Comparison of ENCODE assay signal across 26 mouse cellular contexts in the genomic region with DNA sequence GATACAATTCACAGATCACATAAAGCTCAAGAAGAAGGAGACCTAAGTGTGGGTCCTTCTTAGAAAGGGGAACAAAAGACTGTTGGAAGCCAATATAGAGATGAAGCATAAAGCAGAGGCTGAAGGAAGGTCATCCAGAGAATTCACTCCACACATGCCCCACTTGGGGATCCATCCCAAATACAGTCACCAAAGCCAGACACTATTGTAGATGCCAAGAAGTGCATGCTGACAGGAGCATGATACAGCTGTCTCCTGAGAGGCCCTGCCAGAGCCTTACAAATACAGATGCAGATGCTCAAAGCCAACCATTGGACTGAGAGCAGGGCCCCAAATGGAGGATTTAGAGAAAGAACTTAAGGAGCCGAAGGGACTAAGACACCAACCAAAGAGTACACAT. TPM values are rescaled to one million over a fixed set of nuclear protein-coding genes. Genes with fewer than 3 reads are reported as not detected.
DNase-seq lines count a peak whose midpoint lies in the region; ATAC-seq and TF ChIP-seq lines count a peak whose summit lies in the region.
"Had no signal": no experiment of that assay in that cellular context is flagged by ENCODE, and none has a peak within 500 bp of the region (broad histone marks: within the 10 kb centered on the region; RNA-seq: fewer than 3 reads in every experiment).

No protein-coding gene starts in this region.

- H3K36me3 ChIP-seq in liver, adult 2 months (ENCODE audit: control insufficient read depth, insufficient read depth, low read length) = peaks cover 78% of the 10 kb centered on the region
- H3K36me3 ChIP-seq in lung, postnatal 0 days (ENCODE audit: insufficient read depth, low read length) = no peaks in the 10 kb centered on the region
- H3K36me3 ChIP-seq in hindbrain, embryonic 12.5 days = no peaks in the 10 kb centered on the region
- H3K36me3 ChIP-seq: embryonic facial prominence, embryonic 13.5 days; forebrain, embryonic 12.5 days; heart, embryonic 10.5 days; hindbrain, embryonic 10.5 days; hindbrain, embryonic 15.5 days had no signal

- no peak overlapping the region for H3K4me3 ChIP-seq in liver, adult 2 months (ENCODE audit: insufficient read depth, low read depth, low read length)
- H3K4me3 ChIP-seq in lung, postnatal 0 days (ENCODE audit: low read depth, low read length) = no peak overlapping the region
- no peak overlapping the region for H3K4me3 ChIP-seq in hindbrain, embryonic 12.5 days
- H3K4me3 ChIP-seq: embryonic facial prominence, embryonic 13.5 days; forebrain, embryonic 12.5 days; heart, embryonic 10.5 days; hindbrain, embryonic 10.5 days; hindbrain, embryonic 15.5 days had no signal

- H3K79me2 ChIP-seq in liver, adult 2 months (ENCODE audit: control insufficient read depth, insufficient read depth, low read length) = no peaks in the 10 kb centered on the region

- 69% methylated on average over 1 of the region's 1 CpGs for WGBS in liver, adult 2 months
- 79% methylated on average over 1 of the region's 1 CpGs for WGBS in lung, postnatal 0 days
- 96% methylated on average over 1 of the region's 1 CpGs for WGBS in hindbrain, embryonic 12.5 days

- no peak for TF ChIP-seq POLR2A in liver, adult 2 months (IDR thresholded peaks at IDR 0.05; ENCODE audit: extremely low read depth, insufficient read depth, low read length)

- peak; percentile 70 for ATAC-seq in lung, postnatal 0 days
- no peak for ATAC-seq in hindbrain, embryonic 12.5 days (ENCODE audit: low FRiP score)
- ATAC-seq: activated CD4-positive, CD25-positive, alpha-beta regulatory T cell, adult 4 months; forebrain, embryonic 16.5 days; Patski had no signal

- no peak overlapping the region for H3K27ac ChIP-seq in liver, adult 2 months (replicated peaks; ENCODE audit: insufficient read depth, low read depth, low read length)
- H3K27ac ChIP-seq in lung, postnatal 0 days (ENCODE audit: low read length) = no peak overlapping the region
- no peak overlapping the region for H3K27ac ChIP-seq in hindbrain, embryonic 12.5 days
- H3K27ac ChIP-seq: embryonic facial prominence, embryonic 13.5 days; forebrain, embryonic 12.5 days; heart, embryonic 10.5 days; hindbrain, embryonic 10.5 days; hindbrain, embryonic 15.5 days had no signal

- intact Hi-C loops in heart, postnatal 25 days (cut with DNase I) = no loop called here
- intact Hi-C loops in left cerebral cortex, postnatal 4 days (cut with DNase I) = no loop called here

- DNase-seq in heart, adult 11 months = peak; percentile 95
- no peak for DNase-seq in heart, postnatal 25 days (ENCODE audit: low spot score)
- peak; percentile 35 for DNase-seq in liver, adult 2 months (ENCODE audit: extremely low read depth, low read depth, low spot score)
- DNase-seq in liver = no peak
- DNase-seq in lung, postnatal 0 days (ENCODE audit: low spot score) = peak; percentile 55
- peak; percentile 59 for DNase-seq in lung, postnatal 36 days
- DNase-seq in left cerebral cortex, postnatal 4 days = no peak
- DNase-seq: adrenal gland, postnatal 25 days; cerebellum, adult 8-10 months; cerebellum, postnatal 25 days; gastrocnemius, postnatal 10 days had no signal

- H3K4me2 ChIP-seq in lung, postnatal 0 days (replicated peaks; ENCODE audit: low read depth, low read length) = no peak overlapping the region
- H3K4me2 ChIP-seq in hindbrain, embryonic 12.5 days (replicated peaks) = no peak overlapping the region
- H3K4me2 ChIP-seq: embryonic facial prominence, embryonic 13.5 days; forebrain, embryonic 12.5 days; hindbrain, embryonic 15.5 days had no signal

- H3K27me3 ChIP-seq in liver, adult 2 months (ENCODE audit: control insufficient read depth, insufficient read depth, low read length) = no peaks in the 10 kb centered on the region
- no peaks in the 10 kb centered on the region for H3K27me3 ChIP-seq in lung, postnatal 0 days (replicated peaks; ENCODE audit: insufficient read depth, low read length)
- H3K27me3 ChIP-seq in hindbrain, embryonic 12.5 days = no peaks in the 10 kb centered on the region
- H3K27me3 ChIP-seq: CH12.LX; embryonic facial prominence, embryonic 13.5 days; forebrain, embryonic 12.5 days; hindbrain, embryonic 15.5 days; Patski had no signal

- TF ChIP-seq CTCF in liver, adult 2 months (IDR thresholded peaks at IDR 0.05; ENCODE audit: low read depth, low read length) = no peak
- no peak for TF ChIP-seq CTCF in lung, postnatal 0 days (IDR thresholded peaks at IDR 0.05)

- H3K4me1 ChIP-seq in liver, adult 2 months (ENCODE audit: control insufficient read depth, insufficient read depth, low read length) = peaks cover 14% of the 10 kb centered on the region
- no peaks in the 10 kb centered on the region for H3K4me1 ChIP-seq in lung, postnatal 0 days (ENCODE audit: insufficient read depth, low read depth, low read length)
- H3K4me1 ChIP-seq in hindbrain, embryonic 12.5 days = peaks cover 6% of the 10 kb centered on the region
- H3K4me1 ChIP-seq: embryonic facial prominence, embryonic 13.5 days; heart, embryonic 10.5 days; hindbrain, embryonic 15.5 days had no signal

- H3K9ac ChIP-seq in liver, adult 2 months (ENCODE audit: low read depth, low read length) = no peak overlapping the region
- no peak overlapping the region for H3K9ac ChIP-seq in lung, postnatal 0 days (replicated peaks; ENCODE audit: low read depth)
- no peak overlapping the region for H3K9ac ChIP-seq in hindbrain, embryonic 12.5 days
- H3K9ac ChIP-seq: embryonic facial prominence, embryonic 13.5 days; forebrain, embryonic 12.5 days; hindbrain, embryonic 15.5 days had no signal

- TF ChIP-seq EP300 in lung, postnatal 0 days (IDR thresholded peaks at IDR 0.05) = peak; percentile 61

- no peaks in the 10 kb centered on the region for H3K9me3 ChIP-seq in lung, postnatal 0 days (ENCODE audit: low read length)
- H3K9me3 ChIP-seq in hindbrain, embryonic 12.5 days (replicated peaks) = no peaks in the 10 kb centered on the region
- H3K9me3 ChIP-seq: embryonic facial prominence, embryonic 13.5 days; forebrain, embryonic 12.5 days; heart, embryonic 10.5 days; hindbrain, embryonic 10.5 days; hindbrain, embryonic 15.5 days had no signal

RNA-seq across cellular contexts. Expression of gene Adh1, which starts 23.0 kb away (rescaled TPM):
- total RNA-seq in heart, postnatal 25 days (2021) = 10 to 100 TPM; 25.6 to 40.3 TPM
- total RNA-seq in liver, adult 2 months (2014; rRNA removed) = 2,711 and 3,373 TPM in 2 replicates
- 3,177 and 3,191 TPM in 2 replicates for polyA plus RNA-seq in liver, adult 2 months (2012; rRNA removed)
- 801 and 895 TPM in 2 replicates for polyA plus RNA-seq in lung, postnatal 0 days (2015; fragmentation: Nextera tagmentation; extraction: Ambion mirVana)
- 1 to 10 TPM; 2.0 to 2.3 TPM for total RNA-seq in left cerebral cortex, postnatal 4 days (2021)
- 0.39 and 0.93 TPM in 2 replicates for polyA plus RNA-seq in hindbrain, embryonic 12.5 days (2016; fragmentation: Nextera tagmentation; extraction: Ambion mirVana)
- total RNA-seq: CH12.LX had no signal

RNA-seq across cellular contexts. Expression of gene Adh6a, which starts 29.3 kb away (rescaled TPM):
- total RNA-seq in heart, postnatal 25 days (2021) = not detected
- not detected in 2 replicates for total RNA-seq in liver, adult 2 months (2014; rRNA removed)
- not detected in 2 replicates for polyA plus RNA-seq in liver, adult 2 months (2012; rRNA removed)
- 0.20 TPM in 1 of 2 replicates, not detected in the other for polyA plus RNA-seq in lung, postnatal 0 days (2015; fragmentation: Nextera tagmentation; extraction: Ambion mirVana)
- not detected for total RNA-seq in left cerebral cortex, postnatal 4 days (2021)
- not detected in 2 replicates for polyA plus RNA-seq in hindbrain, embryonic 12.5 days (2016; fragmentation: Nextera tagmentation; extraction: Ambion mirVana)
- total RNA-seq: adrenal gland, adult 18-20 months; adrenal gland, postnatal 25 days; CH12.LX; gastrocnemius, postnatal 10 days; gastrocnemius, postnatal 4 days; heart, postnatal 10 days had no signal
- polyA plus RNA-seq: activated CD4-positive, CD25-positive, alpha-beta regulatory T cell, adult 4 months; embryonic facial prominence, embryonic 13.5 days; forebrain, embryonic 12.5 days; forebrain, embryonic 16.5 days; frontal cortex, adult 2 months; heart, embryonic 10.5 days; heart, embryonic 14.5 days; hindbrain, embryonic 10.5 days; hindbrain, embryonic 15.5 days had no signal

RNA-seq across cellular contexts. Expression of gene Adh6b, which starts 57.7 kb away (rescaled TPM):
- total RNA-seq in heart, postnatal 25 days (2021) = 1 to 10 TPM; 1.5 to 1.6 TPM
- total RNA-seq in liver, adult 2 months (2014; rRNA removed) = 0.07 TPM in 1 of 2 replicates, not detected in the other
- 0.06 TPM in 2 replicates for polyA plus RNA-seq in liver, adult 2 months (2012; rRNA removed)
- polyA plus RNA-seq in lung, postnatal 0 days (2015; fragmentation: Nextera tagmentation; extraction: Ambion mirVana) = 0.07 TPM in 1 of 2 replicates, not detected in the other
- under 1 TPM in 1 of 2 experiments, not detected in 1; 0.26 TPM for total RNA-seq in left cerebral cortex, postnatal 4 days (2021)
- polyA plus RNA-seq in hindbrain, embryonic 12.5 days (2016; fragmentation: Nextera tagmentation; extraction: Ambion mirVana) = 0.21 and 0.22 TPM in 2 replicates
- total RNA-seq: adrenal gland, postnatal 25 days; CH12.LX had no signal
- polyA plus RNA-seq: activated CD4-positive, CD25-positive, alpha-beta regulatory T cell, adult 4 months; forebrain, embryonic 16.5 days; frontal cortex, adult 2 months; hindbrain, embryonic 15.5 days had no signal

Comparison
In these comparisons a context has a peak if more than half of its experiments do, and no peak if none do; other contexts are left out.
1. DNase-seq: peak in heart, adult 11 months (single experiment), liver, adult 2 months (single experiment), lung, postnatal 0 days (single experiment) and lung, postnatal 36 days (single experiment); none in heart, postnatal 25 days (single experiment), liver (single experiment) and left cerebral cortex, postnatal 4 days (single experiment).
2. RNA of gene Adh1, which starts 23.0 kb away (total RNA-seq): 2,711 to 3,373 TPM in liver, adult 2 months; 25.6 to 40.3 TPM in heart, postnatal 25 days and 2.0 to 2.3 TPM in left cerebral cortex, postnatal 4 days; every median in the first group is over 10 times any median in the second.